Mouse (Mus musculus): ENCODE measurements around the gene Fbxo11.

- TF ChIP-seq CTCF (IDR thresholded peaks at IDR 0.05; ENCODE audit: low read depth): no peak
- TF ChIP-seq EP300 (IDR thresholded peaks at IDR 0.05; ENCODE audit: low read depth): no peak
These were observed 46.1 kb upstream of the Fbxo11 start for GRCm38 (mm10) chr17:88111081-88111796.
